Mouse (Mus musculus) G1E (cell line): ENCODE measurements around the gene Top2a. TPM values are rescaled to one million over a fixed set of nuclear protein-coding genes. Genes with fewer than 3 reads are reported as not detected.
A peak's percentile ranks its signal among the peaks of the same experiment; 100 is the strongest.

Experiments
- ATAC-seq: 2 replicates; pipeline ENCODE4 v1.8.0; 2016; ENCODE audit warnings: mild to moderate bottlenecking; ENCODE audit not compliant: insufficient number of reproducible peaks, poor library complexity, low FRiP score, severe bottlenecking; ENCODE audit errors: extremely low read depth
- DNase-seq: peaks from one replicate; pipeline ENCODE4 v3.0.0; 2012; ENCODE audit warnings: low spot score
- H3K27me3 ChIP-seq: 2 replicates; pipeline ENCODE4 v1.6.1; 2012; ENCODE audit warnings: mild to moderate bottlenecking, low read length, inconsistent platforms; ENCODE audit not compliant: insufficient read depth
- H3K36me3 ChIP-seq: replicated peaks from 2 replicates; pipeline ENCODE3; 2012; ENCODE audit warnings: mild to moderate bottlenecking, inconsistent platforms
- H3K4me1 ChIP-seq: 2 replicates; pipeline ENCODE4 v1.6.1; 2012; ENCODE audit warnings: low read depth, low read length, inconsistent platforms, mixed read lengths; ENCODE audit not compliant: insufficient read depth
- H3K4me3 ChIP-seq: 2 replicates; pipeline ENCODE4 v1.5.1; 2012; ENCODE audit warnings: low read depth, mild to moderate bottlenecking, inconsistent platforms, low read length, moderate library complexity, mixed read lengths
- H3K9me3 ChIP-seq: replicated peaks from 2 replicates; pipeline ENCODE4 v1.6.1; 2012; ENCODE audit warnings: inconsistent platforms
- CTCF ChIP-seq: IDR thresholded peaks from 2 replicates; pipeline ENCODE4 v1.5.1; 2012; ENCODE audit warnings: low read depth, low read length, inconsistent platforms, mixed read lengths
- GATA1 ChIP-seq: IDR thresholded peaks from 2 replicates; pipeline ENCODE4 v1.6.1; 2012; ENCODE audit warnings: borderline replicate concordance, low read length, inconsistent platforms, mixed read lengths
- GATA2 ChIP-seq: IDR thresholded peaks from 2 replicates; pipeline ENCODE4 v1.6.1; 2012; ENCODE audit warnings: low read depth, low read length, inconsistent platforms, borderline replicate concordance
- POLR2AphosphoS5 ChIP-seq: IDR thresholded peaks from 2 replicates; pipeline ENCODE4 v1.6.1; 2012; ENCODE audit warnings: low read depth, low read length, inconsistent platforms; ENCODE audit not compliant: insufficient replicate concordance
- TAL1 ChIP-seq: conservative IDR thresholded peaks from 2 replicates; pipeline ENCODE4 v1.6.1; 2012; ENCODE audit warnings: low read depth, low read length, inconsistent platforms, mixed read lengths
- polyA plus RNA-seq: library from polyadenylated mRNA; stranded (reverse); fragments of >175 nt; gene quantifications from 2 replicates; pipeline ENCODE4 v1.2.3, GENCODE M21; 2012
- total RNA-seq, 2 experiments: library from RNA; stranded (forward) in 1 of 2; stranded (reverse) in 1 of 2; fragments of 200-1000 nt in 1 of 2; fragments of >200 nt in 1 of 2; fragmentation: Nextera tagmentation in 1 of 2; gene quantifications; 2 replicates each; pipeline ENCODE4 v1.2.3; 2014 to 2017

The Top2a gene
- total and polyA plus RNA-seq, 3 experiments = 89.9 to 752 (median 497) TPM

DNA sequence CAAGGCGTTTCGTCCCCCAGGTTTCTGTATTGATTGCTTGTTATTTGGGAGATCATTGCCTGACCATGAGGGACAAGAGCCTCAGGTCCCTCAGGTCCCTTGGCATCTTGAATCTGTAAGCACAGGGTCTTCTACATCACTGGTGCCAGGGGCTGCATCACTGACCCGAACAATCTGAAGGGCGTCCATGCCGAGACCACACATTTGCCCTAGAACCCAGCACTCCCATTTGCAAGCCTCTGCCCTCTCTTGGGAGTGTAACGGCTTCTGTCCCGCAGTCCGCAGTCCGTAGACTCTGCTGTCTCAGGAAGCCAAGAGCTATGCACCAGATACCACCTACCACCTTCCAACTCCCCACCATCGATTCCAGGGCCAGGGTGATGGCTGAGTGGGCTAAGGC lies 67.6 kb downstream of the Top2a start:
- DNase-seq (no peak), ATAC-seq (no peak)
- H3K27me3 ChIP-seq = peaks cover 6% of the 10 kb centered on the region; the same call in 1 of the 2 replicates
- H3K36me3 ChIP-seq = peaks cover 55% of the 10 kb centered on the region
- peak overlapping the region; percentile 56; the same call in 1 of the 2 replicates for H3K4me3 ChIP-seq
- H3K4me1 ChIP-seq = peaks cover 96% of the 10 kb centered on the region
- no peak for TF ChIP-seq GATA1
- TF ChIP-seq TAL1 = no peak
- no peak for TF ChIP-seq GATA2
- no peak for TF ChIP-seq CTCF
- no peak for TF ChIP-seq POLR2AphosphoS5
- no peaks in the 10 kb centered on the region for H3K9me3 ChIP-seq

DNA sequence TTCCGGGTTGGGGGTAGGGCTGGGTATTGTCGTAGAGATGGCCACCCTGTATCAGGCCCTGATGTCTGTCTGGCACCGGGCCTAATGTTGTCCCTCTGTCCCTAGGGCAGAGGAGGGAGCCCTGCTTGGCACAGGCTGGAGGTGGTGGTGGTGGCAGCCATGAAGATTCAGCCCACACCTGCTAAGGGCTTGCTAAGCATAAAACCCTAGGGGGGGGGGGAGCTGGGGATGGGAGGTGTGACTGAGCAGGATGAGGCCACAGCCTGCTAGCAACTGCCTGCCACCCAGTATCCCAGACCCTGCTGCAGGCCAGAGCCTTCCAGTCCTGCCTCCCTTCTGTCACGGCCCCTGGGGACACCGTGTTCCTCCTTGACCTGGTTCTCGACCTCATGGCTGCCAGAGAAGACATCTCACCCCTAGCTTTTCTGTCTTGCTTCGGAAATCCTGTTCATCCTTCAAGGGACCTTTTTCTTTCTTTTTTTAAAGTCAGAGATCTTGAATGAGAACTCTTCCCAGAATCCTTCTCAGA lies 68.2 kb downstream of the Top2a start:
- peak; percentile 53 for DNase-seq
- H3K27me3 ChIP-seq = peaks cover under 1% of the 10 kb centered on the region; the same call in 1 of the 2 replicates
- no peaks in the 10 kb centered on the region for H3K9me3 ChIP-seq
- ATAC-seq = no peak
- H3K4me3 ChIP-seq = peak overlapping the region; percentile 66; the same call in 1 of the 2 replicates
- TF ChIP-seq POLR2AphosphoS5 = no peak
- TF ChIP-seq GATA1 = no peak
- no peak for TF ChIP-seq GATA2
- TF ChIP-seq TAL1 = no peak
- no peak for TF ChIP-seq CTCF
- peaks cover 96% of the 10 kb centered on the region for H3K4me1 ChIP-seq
- peaks cover 56% of the 10 kb centered on the region for H3K36me3 ChIP-seq

DNA sequence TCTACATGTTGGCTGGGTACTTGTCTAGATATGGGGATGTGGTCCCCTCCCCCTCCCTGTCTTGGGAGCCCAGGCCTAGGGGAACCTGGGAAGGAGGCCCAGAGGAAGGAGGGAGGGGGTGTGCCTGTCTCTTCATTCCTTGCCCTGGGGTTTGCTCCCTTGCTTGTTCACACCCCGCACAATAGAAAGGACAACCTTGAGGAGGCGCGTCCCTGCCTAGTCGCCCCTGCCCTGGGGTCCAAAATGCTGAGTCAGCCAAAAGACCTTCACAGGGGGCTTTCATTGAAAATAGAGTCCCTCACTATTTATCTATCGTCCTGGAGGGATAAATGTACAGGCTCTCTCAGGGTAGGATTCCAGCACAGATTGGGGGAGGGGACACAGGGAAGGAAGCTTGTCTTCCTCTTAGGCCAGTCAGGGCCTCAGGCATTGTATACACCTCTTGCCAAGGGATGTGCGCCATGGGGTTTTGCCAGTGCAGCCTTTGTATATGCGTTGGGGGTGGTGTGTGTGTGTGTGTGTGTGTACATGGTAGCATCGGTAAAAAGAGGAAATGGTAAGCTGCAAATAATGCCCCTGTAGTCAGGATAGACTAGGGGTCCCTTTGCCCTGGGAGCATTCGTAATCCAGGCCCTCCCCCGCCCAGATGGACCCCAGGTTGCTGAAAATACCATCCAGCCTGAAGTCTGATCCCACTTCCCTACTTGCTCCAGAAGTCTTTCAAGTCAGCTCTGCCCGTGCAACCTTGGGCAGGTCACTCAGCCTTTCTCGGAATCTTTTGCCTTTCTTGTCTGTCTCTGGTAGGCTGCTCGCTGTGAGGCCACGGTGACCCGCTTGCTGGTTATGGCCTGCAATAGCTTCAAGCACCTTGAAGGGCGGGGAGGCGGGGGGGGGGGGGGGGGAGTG lies 68.9 kb downstream of the Top2a start:
- ATAC-seq = no peak
- DNase-seq = peak; percentile 58
- Histone ChIP-seq H3K4me3 (peak overlapping the region; percentile 59; the same call in 1 of the 2 replicates), H3K27me3 (no peaks in the 10 kb centered on the region), H3K4me1 (peaks cover 97% of the 10 kb centered on the region), H3K36me3 (peaks cover 64% of the 10 kb centered on the region), H3K9me3 (no peaks in the 10 kb centered on the region)
- TF ChIP-seq GATA2 (no peak), GATA1 (no peak), POLR2AphosphoS5 (no peak), CTCF (no peak), TAL1 (no peak)

DNA sequence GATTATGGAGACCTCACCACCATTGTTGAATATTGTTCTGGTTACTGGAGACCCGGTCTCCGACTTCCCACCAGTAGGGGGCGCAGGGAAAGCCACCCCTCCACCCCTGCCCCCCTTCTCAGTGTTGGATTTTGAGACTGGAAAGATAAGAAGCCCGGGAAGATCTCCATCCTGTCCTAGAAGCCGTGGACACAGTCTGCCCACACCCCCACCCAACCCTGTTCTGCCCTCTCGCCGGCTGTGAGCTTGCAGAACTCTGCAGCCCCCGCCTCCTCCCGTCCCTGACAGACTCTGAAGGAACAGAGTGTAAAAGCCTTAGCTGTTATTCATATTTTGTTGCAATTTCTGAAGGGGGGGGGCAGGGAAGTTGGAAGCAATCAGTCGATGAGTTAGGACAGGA lies 69.6 kb downstream of the Top2a start:
- Histone ChIP-seq H3K4me3 (peak overlapping the region; percentile 59; the same call in 1 of the 2 replicates), H3K4me1 (peaks cover 97% of the 10 kb centered on the region), H3K27me3 (no peaks in the 10 kb centered on the region), H3K36me3 (peaks cover 70% of the 10 kb centered on the region), H3K9me3 (no peaks in the 10 kb centered on the region)
- ATAC-seq (0 out of 2 replicates have a peak, but pooled peaks have one; percentile 11), DNase-seq (peak; percentile 45)
- TF ChIP-seq POLR2AphosphoS5 (no peak), GATA1 (no peak), CTCF (no peak), GATA2 (no peak), TAL1 (no peak)

- no peaks in the 10 kb centered on the region for H3K9me3 ChIP-seq
- peak overlapping the region; percentile 59; the same call in 1 of the 2 replicates for H3K4me3 ChIP-seq
- TF ChIP-seq GATA1 = no peak
- TF ChIP-seq TAL1 = no peak
- TF ChIP-seq GATA2 = no peak
- no peak for TF ChIP-seq POLR2AphosphoS5
- TF ChIP-seq CTCF = no peak
- peaks cover 97% of the 10 kb centered on the region for H3K4me1 ChIP-seq
- no peaks in the 10 kb centered on the region for H3K27me3 ChIP-seq
- DNase-seq (no peak), ATAC-seq (no peak)
- H3K36me3 ChIP-seq = peaks cover 73% of the 10 kb centered on the region
These were observed 70.1 kb downstream of the Top2a start for GRCm38 (mm10) chr11:98953835-98954320.

- peaks cover 98% of the 10 kb centered on the region for H3K4me1 ChIP-seq
- H3K27me3 ChIP-seq = no peaks in the 10 kb centered on the region
- DNase-seq = no peak
- no peak overlapping the region; the same call in 1 of the 2 replicates for H3K4me3 ChIP-seq
- H3K36me3 ChIP-seq = peaks cover 72% of the 10 kb centered on the region
- no peak for TF ChIP-seq CTCF
- H3K9me3 ChIP-seq = no peaks in the 10 kb centered on the region
- no peak for ATAC-seq
These were observed 70.6 kb downstream of the Top2a start for GRCm38 (mm10) chr11:98953361-98953760.
